Mouse (Mus musculus): ENCODE data around the gene Cdc42se2.
A peak's percentile ranks its signal among the peaks of the same experiment; 100 is the strongest.

The Cdc42se2 gene

GRCm38 (mm10) chr11:54787488-54788474 is at the start of gene Cdc42se2:
TSS of gene Cdc42se2 (minus strand) at chr11:54787675.
- ATAC-seq (ENCODE audit: insufficient number of reproducible peaks, low FRiP score, low TSS enrichment), result peak; percentile 96

- peak; percentile 36; the same call in 1 of the 2 replicates for ATAC-seq (ENCODE audit: insufficient number of reproducible peaks, low FRiP score, low TSS enrichment)
These were observed 48.6 kb upstream of the Cdc42se2 start for GRCm38 (mm10) chr11:54836106-54836505.

- no peak for ATAC-seq (ENCODE audit: insufficient number of reproducible peaks, low FRiP score, low TSS enrichment)
These were observed 47.1 kb upstream of the Cdc42se2 start for GRCm38 (mm10) chr11:54834596-54834995.

GRCm38 (mm10) chr11:54833833-54834232 is 46.4 kb upstream of the Cdc42se2 start:
- no peak for ATAC-seq (ENCODE audit: insufficient number of reproducible peaks, low FRiP score, low TSS enrichment)

- ATAC-seq (ENCODE audit: insufficient number of reproducible peaks, low FRiP score, low TSS enrichment), result no peak
These were observed 39.3 kb upstream of the Cdc42se2 start for GRCm38 (mm10) chr11:54826819-54827218.

- no peak for ATAC-seq (ENCODE audit: insufficient number of reproducible peaks, low FRiP score, low TSS enrichment)
These were observed 38.3 kb upstream of the Cdc42se2 start for GRCm38 (mm10) chr11:54825774-54826173.

GRCm38 (mm10) chr11:54823467-54823866 is 36.0 kb upstream of the Cdc42se2 start:
- no peak for ATAC-seq (ENCODE audit: insufficient number of reproducible peaks, low FRiP score, low TSS enrichment)

- ATAC-seq (ENCODE audit: insufficient number of reproducible peaks, low FRiP score, low TSS enrichment), result no peak
These were observed 32.0 kb upstream of the Cdc42se2 start for GRCm38 (mm10) chr11:54819489-54819888.

GRCm38 (mm10) chr11:54817449-54817848 is 30.0 kb upstream of the Cdc42se2 start:
- no peak for ATAC-seq (ENCODE audit: insufficient number of reproducible peaks, low FRiP score, low TSS enrichment)

- ATAC-seq (ENCODE audit: insufficient number of reproducible peaks, low FRiP score, low TSS enrichment), result no peak
These were observed 28.2 kb upstream of the Cdc42se2 start for GRCm38 (mm10) chr11:54815659-54816058.

GRCm38 (mm10) chr11:54812812-54813516 is 25.5 kb upstream of the Cdc42se2 start:
- no peak for ATAC-seq (ENCODE audit: insufficient number of reproducible peaks, low FRiP score, low TSS enrichment)

GRCm38 (mm10) chr11:54812314-54812713 is 24.8 kb upstream of the Cdc42se2 start:
- no peak for ATAC-seq (ENCODE audit: insufficient number of reproducible peaks, low FRiP score, low TSS enrichment)

- ATAC-seq (ENCODE audit: insufficient number of reproducible peaks, low FRiP score, low TSS enrichment), result no peak
These were observed 23.6 kb upstream of the Cdc42se2 start for GRCm38 (mm10) chr11:54811054-54811453.

GRCm38 (mm10) chr11:54809582-54809981 is 22.1 kb upstream of the Cdc42se2 start:
- no peak for ATAC-seq (ENCODE audit: insufficient number of reproducible peaks, low FRiP score, low TSS enrichment)

- no peak for ATAC-seq (ENCODE audit: insufficient number of reproducible peaks, low FRiP score, low TSS enrichment)
These were observed 20.7 kb upstream of the Cdc42se2 start for GRCm38 (mm10) chr11:54808177-54808576.

- ATAC-seq (ENCODE audit: insufficient number of reproducible peaks, low FRiP score, low TSS enrichment), result no peak
These were observed 20.2 kb upstream of the Cdc42se2 start for GRCm38 (mm10) chr11:54807669-54808068.

GRCm38 (mm10) chr11:54806891-54807290 is 19.4 kb upstream of the Cdc42se2 start:
- ATAC-seq (ENCODE audit: insufficient number of reproducible peaks, low FRiP score, low TSS enrichment), result no peak

GRCm38 (mm10) chr11:54805196-54805595 is 17.7 kb upstream of the Cdc42se2 start:
- no peak for ATAC-seq (ENCODE audit: insufficient number of reproducible peaks, low FRiP score, low TSS enrichment)

- ATAC-seq (ENCODE audit: insufficient number of reproducible peaks, low FRiP score, low TSS enrichment), result no peak
These were observed 15.1 kb upstream of the Cdc42se2 start for GRCm38 (mm10) chr11:54802621-54803020.

- no peak for ATAC-seq (ENCODE audit: insufficient number of reproducible peaks, low FRiP score, low TSS enrichment)
These were observed 14.5 kb upstream of the Cdc42se2 start for GRCm38 (mm10) chr11:54801791-54802558.

Measured in cerebellum, adult (tissue).